Comparison of ENCODE assay signal across 19 mouse cellular contexts in genomic region chr12:72666015-72666414, GRCm38 (mm10). TPM values are rescaled to one million over a fixed set of nuclear protein-coding genes. Genes with fewer than 3 reads are reported as not detected.
"Had no signal": no experiment of that assay in that cellular context is flagged by ENCODE, and none has a peak within 500 bp of the region (broad histone marks: within the 10 kb centered on the region; RNA-seq: fewer than 3 reads in every experiment).

No protein-coding gene starts in this region.

- DNase-seq: kidney, postnatal 10 days; kidney, postnatal 4 days; liver; lung, adult 18-20 months; lung, postnatal 4 days; midbrain, embryonic 14.5 days; thymus, adult 2 months; thymus, postnatal 36 days had no signal

- H3K4me3 ChIP-seq: midbrain, embryonic 10.5 days; neural tube, embryonic 12.5 days had no signal

- H3K9me3 ChIP-seq: limb, embryonic 12.5 days; neural tube, embryonic 12.5 days had no signal

- H3K36me3 ChIP-seq: limb, embryonic 12.5 days; midbrain, embryonic 10.5 days; neural tube, embryonic 12.5 days had no signal

- H3K9ac ChIP-seq: limb, embryonic 12.5 days; liver, embryonic 14.5 days; neural tube, embryonic 12.5 days had no signal

- H3K27me3 ChIP-seq: neural tube, embryonic 12.5 days had no signal

- H3K27ac ChIP-seq: limb, embryonic 12.5 days; liver, embryonic 14.5 days; midbrain, embryonic 10.5 days; neural tube, embryonic 12.5 days had no signal

RNA-seq across cellular contexts. Expression of gene Gm4756, which starts 16.6 kb away (rescaled TPM):
- total RNA-seq: layer of hippocampus, adult 2 months; layer of hippocampus, postnatal 10 days; left cerebral cortex, postnatal 36 days; megakaryocyte, adult 5-6 weeks; neutrophil, adult 5-6 weeks had no signal
- polyA plus RNA-seq: limb, embryonic 12.5 days; lung, embryonic 16.5 days; midbrain, embryonic 10.5 days; midbrain, embryonic 14.5 days; neural tube, embryonic 12.5 days; stomach, postnatal 0 days; thymus, adult 2 months had no signal
